Mouse (Mus musculus) spleen, postnatal 36 days (tissue): ENCODE measurements around the gene 2210016L21Rik.
"Not testable (repeated sequence)": the region's sequence is repeated elsewhere in the genome, so short reads cannot be mapped to it uniquely, and the experiment has no call there.

ENCODE experiments used
- DNase-seq, 2 experiments: peaks; one replicate each; pipeline ENCODE4 v3.0.0; 2022; ENCODE audit warnings: low spot score in 2 of 2, mixed read lengths in 1 of 2

The 2210016L21Rik gene

GRCm38 (mm10) chr5:114942074-114942765 is at the start of gene 2210016L21Rik:
Gene 2210016L21Rik (plus strand): TSS chr5:114942158.
- DNase-seq = peak; percentile 81 to 86

- DNase-seq = no peak
These were observed 46.4 kb upstream of the 2210016L21Rik start for GRCm38 (mm10) chr5:114895542-114895941.

GRCm38 (mm10) chr5:114896688-114897373 is 45.1 kb upstream of the 2210016L21Rik start, which contains the start of gene Oasl2:
Gene Oasl2 (plus strand): TSS chr5:114896936.
- DNase-seq = no peak

GRCm38 (mm10) chr5:114897374-114897793 is 44.6 kb upstream of the 2210016L21Rik start:
- no peak for DNase-seq

GRCm38 (mm10) chr5:114898857-114899256 is 43.1 kb upstream of the 2210016L21Rik start:
- no peak for DNase-seq

GRCm38 (mm10) chr5:114902413-114902812 is 39.5 kb upstream of the 2210016L21Rik start:
- peak; percentile 36 for DNase-seq

- no peak for DNase-seq
These were observed 33.2 kb upstream of the 2210016L21Rik start for GRCm38 (mm10) chr5:114908598-114909305.

- DNase-seq = no peak
These were observed 28.3 kb upstream of the 2210016L21Rik start for GRCm38 (mm10) chr5:114913686-114914085.

- no peak for DNase-seq
These were observed 27.1 kb upstream of the 2210016L21Rik start for GRCm38 (mm10) chr5:114914855-114915254.

GRCm38 (mm10) chr5:114915854-114916253 is 26.1 kb upstream of the 2210016L21Rik start:
- no peak for DNase-seq

- peak; percentile 70 to 75 for DNase-seq
These were observed 25.2 kb upstream of the 2210016L21Rik start for GRCm38 (mm10) chr5:114916777-114917176.

GRCm38 (mm10) chr5:114917357-114917756 is 24.6 kb upstream of the 2210016L21Rik start:
- DNase-seq = not testable (repeated sequence)

- DNase-seq = peak; percentile 86 to 87
These were observed 20.2 kb upstream of the 2210016L21Rik start for GRCm38 (mm10) chr5:114921551-114922365.

GRCm38 (mm10) chr5:114922366-114922731 is 19.6 kb upstream of the 2210016L21Rik start:
- no peak for DNase-seq

- peak; percentile 56 to 72 for DNase-seq
These were observed 18.9 kb upstream of the 2210016L21Rik start, which contains the start of gene Oasl1 for GRCm38 (mm10) chr5:114922998-114923473. Gene Oasl1 (plus strand): TSS chr5:114923240.

GRCm38 (mm10) chr5:114926153-114926684 is 15.7 kb upstream of the 2210016L21Rik start:
- DNase-seq = no peak

- DNase-seq = no peak
These were observed 15.2 kb upstream of the 2210016L21Rik start for GRCm38 (mm10) chr5:114926753-114927152.

- no peak for DNase-seq
These were observed 10.3 kb upstream of the 2210016L21Rik start for GRCm38 (mm10) chr5:114931626-114932025.

- DNase-seq = no peak
These were observed 8.8 kb upstream of the 2210016L21Rik start for GRCm38 (mm10) chr5:114933206-114933605.

GRCm38 (mm10) chr5:114935838-114936237 is 6.1 kb upstream of the 2210016L21Rik start:
- no peak for DNase-seq

GRCm38 (mm10) chr5:114941138-114941537 is 820 bp upstream of the 2210016L21Rik start:
- not testable (repeated sequence) for DNase-seq
